Mouse (Mus musculus) intestine, embryonic 16.5 days (tissue): Measurements from ENCODE around the gene Kcne1. TPM values are rescaled to one million over a fixed set of nuclear protein-coding genes. Genes with fewer than 3 reads are reported as not detected.

Experiments
- ATAC-seq: fragments of 200-750 bp; cut with Nextera tagmentation; 2 replicates; pipeline ENCODE4 v1.8.0; 2017; ENCODE audit warnings: moderate TSS enrichment, moderate library complexity
- H3K27ac ChIP-seq: fragments of 300-500 bp; sonication (generic); 2 replicates; pipeline ENCODE4 v1.5.1; 2014; ENCODE audit warnings: mild to moderate bottlenecking, low read length
- H3K27me3 ChIP-seq: fragments of 300-500 bp; sonication (generic); replicated peaks from 2 replicates; pipeline ENCODE4 v1.6.1; 2014; ENCODE audit warnings: low read length, control low read depth, mixed read lengths; ENCODE audit not compliant: control insufficient read depth, insufficient read depth
- H3K36me3 ChIP-seq: fragments of 300-500 bp; sonication (generic); 2 replicates; pipeline ENCODE4 v1.6.1; 2014; ENCODE audit warnings: low read length, control low read depth; ENCODE audit not compliant: control insufficient read depth, insufficient read depth
- H3K4me1 ChIP-seq: fragments of 300-500 bp; sonication (generic); 2 replicates; pipeline ENCODE4 v1.6.1; 2014; ENCODE audit warnings: low read length, control low read depth, mixed read lengths; ENCODE audit not compliant: control insufficient read depth, insufficient read depth
- H3K4me2 ChIP-seq: fragments of 300-500 bp; sonication (generic); 2 replicates; pipeline ENCODE4 v1.6.1; 2014; ENCODE audit warnings: low read depth, low read length, control low read depth
- H3K4me3 ChIP-seq: fragments of 300-500 bp; sonication (generic); 2 replicates; pipeline ENCODE4 v1.5.1; 2014; ENCODE audit warnings: mild to moderate bottlenecking, low read length
- H3K9ac ChIP-seq: fragments of 300-500 bp; sonication (generic); 2 replicates; pipeline ENCODE4 v1.6.1; 2014; ENCODE audit warnings: low read depth, low read length
- H3K9me3 ChIP-seq: fragments of 300-500 bp; sonication (generic); 2 replicates; pipeline ENCODE4 v1.6.1; 2016; ENCODE audit warnings: low read length, control low read depth; ENCODE audit not compliant: control insufficient read depth
- WGBS: fragments of 180-500 bp; shearing (Covaris S2); extraction: QIAGEN DNeasy Blood & Tissue Kit; methylation state at CpG from one replicate; pipeline ENCODE4 v1.1.7; 2014; 5-methylcytosine and 5-hydroxymethylcytosine counted together
- polyA plus RNA-seq: library from polyadenylated mRNA; unstranded; fragments of >200 nt; fragmentation: Nextera tagmentation; extraction: Ambion mirVana; gene quantifications from 2 replicates; pipeline ENCODE4 v1.2.1, GENCODE M21; 2015

Gene Kcne1
- polyA plus RNA-seq, 1 experiment from 2014 or later, result not detected

GRCm38 (mm10) chr16:92301412-92301806, 57.9 kb downstream of the Kcne1 start:
- peak overlapping the region; percentile 58; the same call in 1 of the 2 replicates for H3K27ac ChIP-seq
- peak overlapping the region; percentile 86 for H3K9ac ChIP-seq
- ATAC-seq, result peak; percentile 71
- H3K9me3 ChIP-seq, result no peaks in the 10 kb centered on the region
- 0% methylated on average over 12 of the region's 12 CpGs for whole genome bisulfite sequencing
- no peaks in the 10 kb centered on the region for H3K36me3 ChIP-seq
- peak overlapping the region; percentile 78 for H3K4me2 ChIP-seq
- peaks cover 18% of the 10 kb centered on the region for H3K4me1 ChIP-seq
- no peaks in the 10 kb centered on the region for H3K27me3 ChIP-seq
- peak overlapping the region; percentile 73 for H3K4me3 ChIP-seq

DNA sequence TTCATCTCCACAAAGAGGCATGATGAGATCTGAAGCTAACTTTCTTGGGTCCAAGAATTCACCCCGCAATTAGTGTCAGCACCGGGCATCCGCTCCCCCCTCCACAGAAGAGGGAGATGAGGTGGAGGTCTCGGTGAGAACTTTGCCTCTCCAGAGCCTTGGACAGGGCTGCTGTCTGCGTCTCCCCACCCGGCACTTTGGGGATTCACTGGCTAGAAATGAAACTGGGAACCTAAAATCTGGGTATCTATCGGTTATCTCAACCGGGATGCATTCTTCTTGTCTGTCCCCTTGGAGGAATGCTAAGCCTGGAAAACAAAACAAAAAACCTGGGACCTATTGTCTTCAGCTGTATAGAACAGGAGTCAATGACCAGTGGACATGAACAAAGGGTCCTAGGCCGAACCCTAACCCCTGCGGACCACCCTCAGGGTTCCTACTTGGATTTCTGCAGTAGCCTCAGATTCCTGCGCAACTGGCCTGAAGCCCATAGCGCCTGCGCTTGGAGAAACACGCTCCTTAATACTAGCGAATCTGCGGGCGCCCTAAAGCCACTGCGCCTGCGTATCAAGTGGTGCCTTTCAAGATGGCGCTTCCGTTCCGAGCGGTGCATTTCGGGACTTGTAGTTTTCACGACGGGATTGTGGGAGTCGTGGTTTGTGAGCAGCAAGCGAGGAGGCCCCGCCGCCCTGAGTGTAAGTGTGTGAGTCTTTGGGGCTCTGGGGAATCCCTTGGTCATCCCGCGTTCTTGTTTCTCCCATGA, 58.4 kb downstream of the Kcne1 start, which contains the start of gene Smim11:
Gene Smim11 (plus strand): TSS at position 638 of the 763 bp plus-strand sequence.
- peak; percentile 94 for ATAC-seq
- Histone ChIP-seq H3K4me2 (peak within 1 kb of the TSS; percentile 78), H3K9ac (peak within 1 kb of the TSS; percentile 86), H3K4me1 (peaks cover 18% of the 10 kb centered on the region), H3K27me3 (no peaks in the 10 kb centered on the region), H3K4me3 (peak within 1 kb of the TSS; percentile 73), H3K9me3 (no peaks in the 10 kb centered on the region), H3K27ac (peak within 1 kb of the TSS; percentile 58; the same call in 1 of the 2 replicates), H3K36me3 (no peaks in the 10 kb centered on the region)
- 8% methylated on average over 32 of the region's 32 CpGs for WGBS

Other genes with a start within 250 kb of the Kcne1 start
- 0.10 and 0.21 TPM in 2 replicates for gene Kcne2, start 67.1 kb downstream of the Kcne1 start, polyA plus RNA-seq
- 98.0 and 101 TPM in 2 replicates for gene Smim11, start 58.2 kb downstream of the Kcne1 start, polyA plus RNA-seq
- gene Fam243, start 38.0 kb downstream of the Kcne1 start, polyA plus RNA-seq, result not detected in 2 replicates
- gene Rcan1, start 111.4 kb upstream of the Kcne1 start, polyA plus RNA-seq, result 23.6 and 28.1 TPM in 2 replicates
- gene Clic6, start 126.3 kb upstream of the Kcne1 start, polyA plus RNA-seq, result 57.4 and 76.6 TPM in 2 replicates